Mouse (Mus musculus): ENCODE measurements around the gene Ctsz. TPM values are rescaled to one million over a fixed set of nuclear protein-coding genes. Genes with fewer than 3 reads are reported as not detected.
A peak's percentile ranks its signal among the peaks of the same experiment; 100 is the strongest.

Gene Ctsz
- polyA plus RNA-seq, 1 experiment from 2014 or later: 111 TPM

DNA sequence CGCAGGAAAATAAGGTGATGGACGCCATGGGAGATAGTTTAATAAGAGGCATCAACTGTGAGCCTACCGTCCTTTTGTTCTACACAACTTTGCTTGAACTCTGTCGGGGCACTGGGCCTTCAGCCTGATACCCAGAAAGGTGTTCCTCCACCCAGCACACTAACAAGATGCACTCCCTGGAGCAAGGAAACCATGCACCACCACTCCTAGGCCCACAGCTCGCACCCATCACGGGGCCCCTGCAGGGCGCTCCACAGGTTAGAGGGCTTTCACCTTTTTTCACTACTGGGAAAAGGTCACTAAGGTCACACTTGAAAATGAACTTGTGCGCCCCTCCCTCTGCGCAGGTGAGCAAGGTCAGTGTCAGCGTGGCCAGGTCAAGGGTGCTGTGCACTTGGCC, 24.5 kb upstream of the Ctsz start:
- H3K27ac ChIP-seq: peak overlapping the region; percentile 77
- ATAC-seq (ENCODE audit: low read depth) (no peak; the same call in 1 of the 2 replicates), DNase-seq (no peak)
- WGBS (ENCODE audit: insufficient replicate concordance): 20% methylated on average over 10 of the region's 10 CpGs
- no peaks in the 10 kb centered on the region for H3K27me3 ChIP-seq
- peaks cover 66% of the 10 kb centered on the region for H3K36me3 ChIP-seq
- peaks cover 26% of the 10 kb centered on the region for H3K4me1 ChIP-seq (replicated peaks)
- peak overlapping the region; percentile 88 for H3K4me3 ChIP-seq (replicated peaks)
- peak overlapping the region; percentile 94 for H3K4me2 ChIP-seq
- no peaks in the 10 kb centered on the region for H3K9me3 ChIP-seq (replicated peaks)
- H3K9ac ChIP-seq: peak overlapping the region; percentile 89

DNA sequence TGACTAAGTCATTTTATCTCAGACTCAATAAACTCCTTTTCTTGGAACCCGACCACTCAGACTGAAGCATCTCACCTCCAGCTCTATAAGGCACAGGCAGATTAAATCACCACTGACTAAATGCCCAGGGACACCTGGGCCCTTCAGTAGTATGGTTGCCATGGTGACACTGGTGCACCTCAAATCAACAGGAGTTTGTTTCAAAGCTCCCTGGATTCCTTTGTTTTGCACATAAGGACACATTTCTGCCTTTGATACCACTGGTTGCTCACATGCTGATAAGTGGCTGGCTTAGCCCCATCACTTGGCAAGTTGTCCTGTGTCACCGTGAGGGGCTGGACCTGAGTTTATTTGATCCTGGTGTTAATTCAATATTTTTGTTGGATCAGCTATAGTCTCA, 20.5 kb upstream of the Ctsz start:
- no peak overlapping the region for H3K4me2 ChIP-seq
- peaks cover 30% of the 10 kb centered on the region for H3K4me1 ChIP-seq (replicated peaks)
- no peaks in the 10 kb centered on the region for H3K27me3 ChIP-seq
- 0 out of 2 replicates have a peak overlapping the region, but pooled peaks have one; percentile 15 for H3K27ac ChIP-seq
- WGBS (ENCODE audit: insufficient replicate concordance): 61% methylated on average over 2 of the region's 2 CpGs
- peaks cover 30% of the 10 kb centered on the region for H3K36me3 ChIP-seq
- DNase-seq (no peak), ATAC-seq (ENCODE audit: low read depth) (no peak)
- no peak overlapping the region for H3K4me3 ChIP-seq (replicated peaks)
- H3K9me3 ChIP-seq (replicated peaks): no peaks in the 10 kb centered on the region
- no peak overlapping the region for H3K9ac ChIP-seq

DNA sequence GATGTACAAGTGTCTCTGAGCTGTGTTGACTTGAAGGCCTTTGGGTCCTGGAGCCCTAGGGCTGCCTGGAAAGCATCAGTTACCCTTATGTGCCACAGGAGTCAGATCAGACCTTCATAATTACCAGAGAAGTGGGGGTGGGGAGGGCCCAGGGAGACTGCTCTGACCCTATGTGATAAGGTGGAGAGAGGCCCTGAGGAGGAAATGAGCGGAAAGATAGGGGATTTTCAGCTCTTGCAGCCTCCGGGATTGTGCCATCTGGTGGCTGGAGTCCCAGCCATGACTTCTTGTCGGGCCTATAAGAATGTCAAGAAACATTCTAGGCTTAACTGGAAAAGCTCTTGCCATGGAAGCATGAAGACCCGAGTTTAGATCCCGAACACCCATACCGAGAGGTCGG, 14.8 kb upstream of the Ctsz start:
- DNase-seq: peak; percentile 81
- 22% methylated on average over 7 of the region's 7 CpGs for whole genome bisulfite sequencing (ENCODE audit: insufficient replicate concordance)
- Histone ChIP-seq H3K4me3 (replicated peaks) (0 out of 2 replicates have a peak overlapping the region, but pooled peaks have one; percentile 25), H3K4me2 (peak overlapping the region; percentile 57), H3K4me1 (replicated peaks) (peaks cover 58% of the 10 kb centered on the region), H3K27ac (peak overlapping the region; percentile 93), H3K9ac (peak overlapping the region; percentile 57), H3K9me3 (replicated peaks) (no peaks in the 10 kb centered on the region), H3K27me3 (peaks cover 2% of the 10 kb centered on the region; the same call in 1 of the 2 replicates), H3K36me3 (no peaks in the 10 kb centered on the region)
- peak; percentile 96 for ATAC-seq (ENCODE audit: low read depth)

DNA sequence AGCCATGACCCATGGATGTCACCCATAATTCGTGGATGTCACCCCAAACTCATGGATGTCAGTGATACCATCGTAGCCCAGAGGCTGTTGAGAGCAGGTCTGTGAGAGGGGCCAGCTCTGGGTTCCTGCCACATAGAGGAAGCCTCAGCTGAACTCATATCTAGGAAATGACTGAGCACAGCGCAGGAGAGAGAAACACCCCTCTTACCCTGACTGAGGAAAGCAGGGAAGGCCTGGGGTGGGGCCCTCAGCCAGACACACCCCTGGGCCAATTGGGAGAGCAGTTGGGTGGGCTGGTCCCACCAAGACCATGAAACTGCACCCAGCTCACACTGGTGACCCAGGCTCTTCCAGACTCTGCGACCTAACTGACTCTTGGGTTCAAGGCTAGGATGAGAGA, 11.5 kb upstream of the Ctsz start, which contains the start of gene Tubb1:
Gene Tubb1 (plus strand): TSS at position 343 of the 400 bp plus-strand sequence.
- Histone ChIP-seq H3K36me3 (no peaks in the 10 kb centered on the region), H3K9me3 (replicated peaks) (no peaks in the 10 kb centered on the region), H3K4me2 (peak within 1 kb of the TSS; percentile 42), H3K4me1 (replicated peaks) (peaks cover 59% of the 10 kb centered on the region), H3K4me3 (replicated peaks) (peak within 1 kb of the TSS; percentile 22), H3K9ac (peak within 1 kb of the TSS; percentile 45), H3K27me3 (peaks cover 17% of the 10 kb centered on the region; the same call in 1 of the 2 replicates), H3K27ac (peak within 1 kb of the TSS; percentile 84)
- ATAC-seq (ENCODE audit: low read depth) (peak; percentile 80), DNase-seq (peak; percentile 81)
- WGBS (ENCODE audit: insufficient replicate concordance): 21% methylated on average over 4 of the region's 4 CpGs

DNA sequence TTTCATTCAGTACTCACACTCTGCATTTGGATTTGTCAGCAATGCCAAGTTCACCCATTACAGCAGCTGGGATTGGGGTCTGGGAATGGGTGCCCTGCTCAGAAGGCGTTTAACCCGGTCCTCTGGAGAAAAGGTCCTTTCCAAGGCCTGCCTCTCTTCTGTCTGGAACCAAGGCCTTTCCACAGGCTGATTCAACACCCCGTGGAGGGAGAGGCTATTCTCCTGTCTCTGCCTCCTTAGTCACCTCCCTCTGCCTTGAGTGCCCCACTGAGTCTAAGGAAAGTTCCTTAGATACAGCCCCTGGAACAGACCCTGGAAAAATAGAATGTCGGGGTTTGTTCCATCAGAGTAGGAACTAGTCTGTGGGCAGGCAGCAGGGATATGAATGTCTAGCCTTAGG, 9.6 kb upstream of the Ctsz start:
- Histone ChIP-seq H3K9me3 (replicated peaks) (no peaks in the 10 kb centered on the region), H3K4me1 (replicated peaks) (peaks cover 52% of the 10 kb centered on the region), H3K9ac (no peak overlapping the region), H3K27me3 (peaks cover 20% of the 10 kb centered on the region; the same call in 1 of the 2 replicates), H3K27ac (no peak overlapping the region), H3K36me3 (no peaks in the 10 kb centered on the region), H3K4me2 (no peak overlapping the region), H3K4me3 (replicated peaks) (no peak overlapping the region)
- ATAC-seq (ENCODE audit: low read depth) (no peak), DNase-seq (no peak)
- 72% methylated on average over 4 of the region's 4 CpGs for WGBS (ENCODE audit: insufficient replicate concordance)

DNA sequence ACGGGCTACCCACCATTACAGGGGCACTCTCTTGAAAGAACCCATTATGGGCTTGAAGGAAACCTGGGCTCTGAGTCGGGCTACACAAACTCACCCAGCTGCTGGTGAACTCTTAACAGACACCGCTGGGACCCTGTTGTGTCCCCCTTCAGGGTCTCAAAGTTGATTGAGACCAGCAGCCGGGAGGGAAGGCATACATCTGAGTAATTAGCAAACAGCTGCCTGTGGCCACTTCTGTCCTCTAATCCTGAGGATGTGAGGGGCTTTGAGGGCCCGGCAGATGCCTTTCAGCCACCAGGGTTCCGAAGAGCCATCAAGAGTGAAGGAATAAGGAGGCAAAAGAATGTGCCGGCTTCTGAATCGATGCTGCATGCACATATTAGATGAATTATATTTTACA, 8.1 kb upstream of the Ctsz start:
- DNase-seq: no peak
- no peak overlapping the region for H3K9ac ChIP-seq
- no peaks in the 10 kb centered on the region for H3K36me3 ChIP-seq
- H3K4me3 ChIP-seq (replicated peaks): no peak overlapping the region
- H3K4me2 ChIP-seq: no peak overlapping the region
- no peaks in the 10 kb centered on the region for H3K9me3 ChIP-seq (replicated peaks)
- WGBS (ENCODE audit: insufficient replicate concordance): 67% methylated on average over 8 of the region's 8 CpGs
- peaks cover 38% of the 10 kb centered on the region for H3K4me1 ChIP-seq (replicated peaks)
- no peak overlapping the region for H3K27ac ChIP-seq
- peaks cover 20% of the 10 kb centered on the region; the same call in 1 of the 2 replicates for H3K27me3 ChIP-seq
- ATAC-seq (ENCODE audit: low read depth): no peak

DNA sequence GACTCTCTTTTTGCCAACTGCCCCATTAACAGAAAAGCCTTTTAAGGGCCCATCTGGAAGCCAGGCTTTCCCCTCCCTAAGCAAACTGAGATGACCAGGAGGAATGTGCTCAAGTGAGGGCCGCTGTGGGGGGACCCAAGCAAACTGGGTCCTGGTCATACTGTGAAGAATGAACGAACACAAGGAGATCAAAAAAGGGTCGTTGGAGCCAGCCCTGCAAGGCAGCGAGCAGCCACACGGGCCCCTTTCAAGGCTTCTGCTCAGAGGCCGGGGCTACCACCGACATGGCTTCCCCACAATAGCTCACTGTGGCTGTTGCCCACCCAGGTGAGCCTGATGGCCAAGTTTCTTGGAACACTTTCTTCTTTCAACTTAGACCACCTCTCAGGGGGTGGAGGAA, 7.7 kb upstream of the Ctsz start:
- 56% methylated on average over 7 of the region's 7 CpGs for WGBS (ENCODE audit: insufficient replicate concordance)

DNA sequence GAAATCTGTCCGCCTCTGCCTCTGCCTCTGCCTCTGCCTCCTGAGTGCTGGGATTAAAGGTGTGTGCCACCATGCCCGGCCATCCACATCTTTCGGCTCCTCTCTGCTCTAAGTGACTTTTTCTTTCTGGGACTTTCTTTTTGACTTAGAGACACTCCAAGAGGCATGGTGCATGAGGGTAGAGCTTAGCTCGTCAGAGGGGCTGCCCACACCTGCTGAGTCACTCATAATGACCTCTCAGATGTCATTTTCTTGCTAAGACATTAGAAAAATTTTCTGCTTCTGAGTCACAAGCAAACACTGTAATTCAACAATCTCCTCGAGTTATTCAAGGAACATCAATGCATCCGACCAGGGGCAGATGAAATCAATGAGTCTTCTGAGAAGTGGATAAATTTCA, 6.2 kb upstream of the Ctsz start:
- Histone ChIP-seq H3K4me1 (replicated peaks) (peaks cover 33% of the 10 kb centered on the region), H3K27me3 (peaks cover 20% of the 10 kb centered on the region; the same call in 1 of the 2 replicates), H3K9me3 (replicated peaks) (no peaks in the 10 kb centered on the region), H3K27ac (no peak overlapping the region), H3K9ac (no peak overlapping the region), H3K4me2 (no peak overlapping the region), H3K4me3 (replicated peaks) (no peak overlapping the region), H3K36me3 (no peaks in the 10 kb centered on the region)
- 58% methylated on average over 6 of the region's 6 CpGs for WGBS (ENCODE audit: insufficient replicate concordance)
- ATAC-seq (ENCODE audit: low read depth) (no peak), DNase-seq (no peak)

More for the DNA sequence above, 7.7 kb upstream of the Ctsz start:
- peaks cover 20% of the 10 kb centered on the region; the same call in 1 of the 2 replicates for H3K27me3 ChIP-seq
- DNase-seq (no peak), ATAC-seq (ENCODE audit: low read depth) (no peak)
- no peaks in the 10 kb centered on the region for H3K9me3 ChIP-seq (replicated peaks)
- H3K36me3 ChIP-seq: no peaks in the 10 kb centered on the region
- H3K4me2 ChIP-seq: no peak overlapping the region
- no peak overlapping the region for H3K27ac ChIP-seq
- H3K4me1 ChIP-seq (replicated peaks): peaks cover 39% of the 10 kb centered on the region
- no peak overlapping the region for H3K9ac ChIP-seq
- no peak overlapping the region for H3K4me3 ChIP-seq (replicated peaks)

DNA sequence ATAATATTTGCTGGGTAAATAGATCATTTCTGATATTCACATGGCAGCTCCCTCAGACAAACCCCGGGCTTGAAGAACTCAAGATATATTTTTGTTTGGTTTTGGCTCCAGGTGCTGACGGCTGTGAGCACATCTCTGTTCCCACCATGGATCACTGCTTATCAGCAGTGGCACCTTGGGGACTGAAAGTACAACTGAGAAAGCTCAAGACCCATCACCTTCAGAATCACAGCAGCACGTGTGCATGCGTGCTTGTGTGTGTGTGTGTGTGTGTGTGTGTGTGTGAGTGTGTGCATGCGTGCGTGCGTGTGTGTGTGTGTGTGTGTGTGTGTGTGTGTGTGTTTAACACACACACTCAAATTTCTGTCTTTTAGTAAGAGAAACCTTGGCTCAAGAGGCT, 5.5 kb upstream of the Ctsz start:
- H3K9me3 ChIP-seq (replicated peaks): no peaks in the 10 kb centered on the region
- no peak overlapping the region for H3K4me2 ChIP-seq
- peaks cover 34% of the 10 kb centered on the region for H3K4me1 ChIP-seq (replicated peaks)
- H3K4me3 ChIP-seq (replicated peaks): no peak overlapping the region
- DNase-seq (no peak), ATAC-seq (ENCODE audit: low read depth) (no peak)
- 53% methylated on average over 7 of the region's 7 CpGs for WGBS (ENCODE audit: insufficient replicate concordance)
- peaks cover 20% of the 10 kb centered on the region; the same call in 1 of the 2 replicates for H3K27me3 ChIP-seq
- no peak overlapping the region for H3K9ac ChIP-seq
- no peaks in the 10 kb centered on the region for H3K36me3 ChIP-seq
- H3K27ac ChIP-seq: no peak overlapping the region

DNA sequence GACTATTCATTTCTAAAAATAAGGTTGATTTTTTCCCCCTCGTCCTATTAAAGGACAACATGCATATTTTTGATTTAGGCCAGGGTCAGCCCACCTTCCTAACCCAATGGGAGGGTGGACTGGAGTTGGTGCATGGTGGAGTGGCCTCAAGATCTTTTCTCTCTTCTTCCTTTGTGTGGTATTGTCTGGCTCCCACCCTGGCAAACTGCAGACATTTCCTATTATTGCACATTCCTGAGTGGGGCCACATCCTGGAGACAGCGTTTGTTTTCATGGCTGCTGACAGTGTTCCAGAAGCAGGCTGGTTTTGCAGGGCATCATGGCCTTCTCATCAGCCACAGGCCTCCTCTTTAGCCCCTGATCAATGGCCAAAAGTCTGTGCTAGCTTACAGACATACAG, 4.2 kb upstream of the Ctsz start:
- no peak overlapping the region for H3K9ac ChIP-seq
- H3K36me3 ChIP-seq: no peaks in the 10 kb centered on the region
- H3K27ac ChIP-seq: no peak overlapping the region
- H3K4me2 ChIP-seq: no peak overlapping the region
- H3K4me3 ChIP-seq (replicated peaks): no peak overlapping the region
- no peaks in the 10 kb centered on the region for H3K9me3 ChIP-seq (replicated peaks)
- H3K27me3 ChIP-seq: peaks cover 15% of the 10 kb centered on the region; the same call in 1 of the 2 replicates
- WGBS (ENCODE audit: insufficient replicate concordance): 39% methylated on average over 2 of the region's 2 CpGs
- peaks cover 48% of the 10 kb centered on the region for H3K4me1 ChIP-seq (replicated peaks)
- DNase-seq: no peak
- no peak for ATAC-seq (ENCODE audit: low read depth)

DNA sequence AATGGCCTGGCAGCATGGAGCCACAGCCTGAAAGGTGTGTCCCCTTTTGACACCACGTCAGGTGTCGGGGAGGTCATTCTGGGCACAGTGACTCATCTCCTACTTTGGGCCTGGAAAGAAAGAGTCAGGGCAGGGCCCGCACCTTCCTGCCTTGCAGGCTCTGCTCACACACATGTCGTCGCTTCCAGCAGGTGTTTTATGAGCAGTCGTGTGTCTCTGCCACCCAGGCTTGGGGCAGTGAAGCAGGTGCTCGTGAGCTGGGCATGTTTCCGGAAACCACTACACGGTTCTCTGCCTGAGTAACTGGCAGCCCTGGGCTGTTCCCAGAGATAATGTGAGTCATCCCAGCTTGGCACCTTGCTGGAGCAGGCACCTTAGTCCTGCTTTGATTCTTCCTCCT, 3.6 kb upstream of the Ctsz start:
- WGBS (ENCODE audit: insufficient replicate concordance): 71% methylated on average over 9 of the region's 9 CpGs
- no peaks in the 10 kb centered on the region for H3K9me3 ChIP-seq (replicated peaks)
- H3K4me1 ChIP-seq (replicated peaks): peaks cover 53% of the 10 kb centered on the region
- DNase-seq: no peak
- H3K27ac ChIP-seq: no peak overlapping the region
- H3K4me2 ChIP-seq: no peak overlapping the region
- H3K9ac ChIP-seq: no peak overlapping the region
- no peak overlapping the region for H3K4me3 ChIP-seq (replicated peaks)
- ATAC-seq (ENCODE audit: low read depth): no peak
- H3K36me3 ChIP-seq: no peaks in the 10 kb centered on the region
- peaks cover 14% of the 10 kb centered on the region; the same call in 1 of the 2 replicates for H3K27me3 ChIP-seq

DNA sequence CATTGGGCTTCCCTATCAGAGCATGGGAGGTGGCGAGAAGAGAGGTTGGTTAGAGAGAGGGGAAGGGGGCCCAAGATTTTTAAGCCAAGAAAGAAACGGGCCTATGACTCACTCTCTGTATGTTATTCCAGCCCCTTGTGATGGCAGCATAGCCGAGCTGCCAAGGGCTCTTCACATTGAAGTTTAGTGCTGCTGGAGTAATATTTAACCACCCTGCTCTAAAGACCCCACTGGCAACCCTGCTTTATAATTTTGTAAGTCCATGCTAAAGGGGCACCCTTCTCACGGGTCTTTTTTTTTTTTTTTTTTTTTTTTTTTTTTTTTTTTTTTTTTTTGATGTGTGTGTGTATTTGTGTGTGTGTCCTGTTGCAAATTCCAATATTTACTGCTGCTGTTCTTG, 3.1 kb upstream of the Ctsz start:
- ATAC-seq (ENCODE audit: low read depth) (no peak), DNase-seq (no peak)
- peaks cover 12% of the 10 kb centered on the region; the same call in 1 of the 2 replicates for H3K27me3 ChIP-seq
- H3K9me3 ChIP-seq (replicated peaks): no peaks in the 10 kb centered on the region
- H3K4me2 ChIP-seq: no peak overlapping the region
- H3K27ac ChIP-seq: no peak overlapping the region
- H3K9ac ChIP-seq: no peak overlapping the region
- no peaks in the 10 kb centered on the region for H3K36me3 ChIP-seq
- H3K4me1 ChIP-seq (replicated peaks): peaks cover 59% of the 10 kb centered on the region
- H3K4me3 ChIP-seq (replicated peaks): no peak overlapping the region
- WGBS (ENCODE audit: insufficient replicate concordance): 47% methylated on average over 4 of the region's 4 CpGs
